Mouse (Mus musculus): Measurements from ENCODE around the gene Cep128. TPM values are rescaled to one million over a fixed set of nuclear protein-coding genes. Genes with fewer than 3 reads are reported as not detected.
"Not testable (repeated sequence)": the region's sequence is repeated elsewhere in the genome, so short reads cannot be mapped to it uniquely, and the experiment has no call there.

The Cep128 gene
- total and polyA plus RNA-seq, 2 experiments = 0.67 to 1.2 TPM

GRCm38 (mm10) chr12:91400232-91401048 is 16.2 kb upstream of the Cep128 start:
- WGBS = 1% methylated on average over 38 of the region's 38 CpGs
- Histone ChIP-seq H3K4me1 (ENCODE audit: control insufficient read depth, insufficient read depth, low read length) (no peaks in the 10 kb centered on the region), H3K27ac (replicated peaks; ENCODE audit: insufficient read depth, low read depth, low read length) (no peak overlapping the region), H3K79me2 (ENCODE audit: control insufficient read depth, insufficient read depth, low read length) (no peaks in the 10 kb centered on the region), H3K9ac (ENCODE audit: low read depth, low read length) (no peak overlapping the region), H3K36me3 (ENCODE audit: control insufficient read depth, insufficient read depth, low read length) (no peaks in the 10 kb centered on the region), H3K27me3 (ENCODE audit: control insufficient read depth, insufficient read depth, low read length) (peaks cover 11% of the 10 kb centered on the region; the same call in 1 of the 2 replicates), H3K4me3 (ENCODE audit: insufficient read depth, low read depth, low read length) (no peak overlapping the region)
- TF ChIP-seq CTCF (IDR thresholded peaks at IDR 0.05; ENCODE audit: low read depth, low read length) (peak; percentile 81), POLR2A (IDR thresholded peaks at IDR 0.05; ENCODE audit: extremely low read depth, insufficient read depth, low read length) (no peak)
- DNase-seq (ENCODE audit: extremely low read depth, low read depth, low spot score) = peak; percentile 13

GRCm38 (mm10) chr12:91383516-91384264 is 519 bp downstream of the Cep128 start:
- Histone ChIP-seq H3K27ac (replicated peaks; ENCODE audit: insufficient read depth, low read depth, low read length) (no peak overlapping the region), H3K36me3 (ENCODE audit: control insufficient read depth, insufficient read depth, low read length) (no peaks in the 10 kb centered on the region), H3K9ac (ENCODE audit: low read depth, low read length) (peak overlapping the region; percentile 55), H3K79me2 (ENCODE audit: control insufficient read depth, insufficient read depth, low read length) (no peaks in the 10 kb centered on the region), H3K4me1 (ENCODE audit: control insufficient read depth, insufficient read depth, low read length) (no peaks in the 10 kb centered on the region), H3K27me3 (ENCODE audit: control insufficient read depth, insufficient read depth, low read length) (no peaks in the 10 kb centered on the region), H3K4me3 (ENCODE audit: insufficient read depth, low read depth, low read length) (peak overlapping the region; percentile 86)
- no peak for TF ChIP-seq CTCF (IDR thresholded peaks at IDR 0.05; ENCODE audit: low read depth, low read length)
- no peak for TF ChIP-seq POLR2A (IDR thresholded peaks at IDR 0.05; ENCODE audit: extremely low read depth, insufficient read depth, low read length)
- peak; percentile 8 for DNase-seq (ENCODE audit: extremely low read depth, low read depth, low spot score)
- 4% methylated on average over 22 of the region's 22 CpGs for WGBS

GRCm38 (mm10) chr12:91369173-91369572 is 15.0 kb downstream of the Cep128 start:
- Histone ChIP-seq H3K27me3 (ENCODE audit: control insufficient read depth, insufficient read depth, low read length) (no peaks in the 10 kb centered on the region), H3K27ac (replicated peaks; ENCODE audit: insufficient read depth, low read depth, low read length) (no peak overlapping the region), H3K79me2 (ENCODE audit: control insufficient read depth, insufficient read depth, low read length) (no peaks in the 10 kb centered on the region), H3K4me1 (ENCODE audit: control insufficient read depth, insufficient read depth, low read length) (no peaks in the 10 kb centered on the region), H3K4me3 (ENCODE audit: insufficient read depth, low read depth, low read length) (no peak overlapping the region), H3K9ac (ENCODE audit: low read depth, low read length) (no peak overlapping the region), H3K36me3 (ENCODE audit: control insufficient read depth, insufficient read depth, low read length) (no peaks in the 10 kb centered on the region)
- DNase-seq (ENCODE audit: extremely low read depth, low read depth, low spot score) = no peak
- no peak for TF ChIP-seq CTCF (IDR thresholded peaks at IDR 0.05; ENCODE audit: low read depth, low read length)
- no peak for TF ChIP-seq POLR2A (IDR thresholded peaks at IDR 0.05; ENCODE audit: extremely low read depth, insufficient read depth, low read length)
- 91% methylated on average over 3 of the region's 3 CpGs for WGBS

GRCm38 (mm10) chr12:91353783-91354182 is 30.4 kb downstream of the Cep128 start:
- Histone ChIP-seq H3K9ac (ENCODE audit: low read depth, low read length) (no peak overlapping the region), H3K27me3 (ENCODE audit: control insufficient read depth, insufficient read depth, low read length) (no peaks in the 10 kb centered on the region), H3K4me1 (ENCODE audit: control insufficient read depth, insufficient read depth, low read length) (no peaks in the 10 kb centered on the region), H3K27ac (replicated peaks; ENCODE audit: insufficient read depth, low read depth, low read length) (no peak overlapping the region), H3K79me2 (ENCODE audit: control insufficient read depth, insufficient read depth, low read length) (no peaks in the 10 kb centered on the region), H3K36me3 (ENCODE audit: control insufficient read depth, insufficient read depth, low read length) (no peaks in the 10 kb centered on the region), H3K4me3 (ENCODE audit: insufficient read depth, low read depth, low read length) (no peak overlapping the region)
- no peak for DNase-seq (ENCODE audit: extremely low read depth, low read depth, low spot score)
- WGBS = 92% methylated on average over 8 of the region's 8 CpGs
- TF ChIP-seq POLR2A (IDR thresholded peaks at IDR 0.05; ENCODE audit: extremely low read depth, insufficient read depth, low read length) (no peak), CTCF (IDR thresholded peaks at IDR 0.05; ENCODE audit: low read depth, low read length) (no peak)

GRCm38 (mm10) chr12:91338656-91339055 is 45.6 kb downstream of the Cep128 start:
- H3K27me3 ChIP-seq (ENCODE audit: control insufficient read depth, insufficient read depth, low read length); H3K4me3 ChIP-seq (ENCODE audit: insufficient read depth, low read depth, low read length); H3K4me1 ChIP-seq (ENCODE audit: control insufficient read depth, insufficient read depth, low read length); H3K9ac ChIP-seq (ENCODE audit: low read depth, low read length); H3K27ac ChIP-seq (replicated peaks; ENCODE audit: insufficient read depth, low read depth, low read length); DNase-seq (ENCODE audit: extremely low read depth, low read depth, low spot score); H3K36me3 ChIP-seq (ENCODE audit: control insufficient read depth, insufficient read depth, low read length); H3K79me2 ChIP-seq (ENCODE audit: control insufficient read depth, insufficient read depth, low read length): not testable (repeated sequence)
- WGBS = 97% methylated on average over 13 of the region's 13 CpGs

GRCm38 (mm10) chr12:91327527-91327926 is 56.7 kb downstream of the Cep128 start:
- DNase-seq (ENCODE audit: extremely low read depth, low read depth, low spot score) = no peak
- no peak overlapping the region for H3K9ac ChIP-seq (ENCODE audit: low read depth, low read length)
- H3K27me3 ChIP-seq (ENCODE audit: control insufficient read depth, insufficient read depth, low read length) = no peaks in the 10 kb centered on the region
- TF ChIP-seq CTCF (IDR thresholded peaks at IDR 0.05; ENCODE audit: low read depth, low read length) (no peak), POLR2A (IDR thresholded peaks at IDR 0.05; ENCODE audit: extremely low read depth, insufficient read depth, low read length) (no peak)
- no peak overlapping the region for H3K27ac ChIP-seq (replicated peaks; ENCODE audit: insufficient read depth, low read depth, low read length)
- no peaks in the 10 kb centered on the region for H3K79me2 ChIP-seq (ENCODE audit: control insufficient read depth, insufficient read depth, low read length)
- WGBS = 92% methylated on average over 4 of the region's 4 CpGs
- no peaks in the 10 kb centered on the region for H3K4me1 ChIP-seq (ENCODE audit: control insufficient read depth, insufficient read depth, low read length)
- H3K4me3 ChIP-seq (ENCODE audit: insufficient read depth, low read depth, low read length) = no peak overlapping the region
- H3K36me3 ChIP-seq (ENCODE audit: control insufficient read depth, insufficient read depth, low read length) = no peaks in the 10 kb centered on the region
